Mouse (Mus musculus) kidney, adult 2 months (tissue): Measurements from ENCODE around the gene Cdyl2.

Source experiments
- CTCF ChIP-seq: fragments of 200-500 bp; conservative IDR thresholded peaks from 2 replicates; pipeline ENCODE4 v1.5.1; 2011; ENCODE audit warnings: low read depth, mild to moderate bottlenecking, control low read depth, low read length, moderate library complexity, mixed read lengths; ENCODE audit not compliant: insufficient read depth, insufficient read length
- POLR2A ChIP-seq: fragments of 200-500 bp; IDR thresholded peaks from one replicate; pipeline ENCODE4 v1.6.1; 2011; ENCODE audit warnings: low read depth, low read length, control low read depth

DNA sequence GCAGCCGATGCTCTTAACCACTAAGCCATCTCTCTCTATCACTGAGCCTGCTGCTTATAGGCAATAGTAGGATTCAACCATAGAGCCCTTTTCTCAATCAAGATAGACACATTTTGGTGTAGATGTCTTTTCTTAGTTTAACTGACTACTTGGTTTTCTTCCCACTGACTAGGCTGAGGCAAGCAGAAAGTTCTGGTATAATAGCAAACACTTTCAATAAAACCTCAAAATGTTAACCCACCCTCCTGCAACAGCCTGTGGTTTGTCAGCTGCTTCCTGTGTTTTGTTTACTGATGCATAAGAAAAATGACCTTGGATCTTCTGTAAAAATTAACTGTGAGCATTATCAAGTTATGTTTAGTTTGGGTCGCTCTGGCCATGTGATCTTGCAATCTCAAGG, 11.3 kb downstream of the Cdyl2 start:
- no peak for TF ChIP-seq CTCF
- TF ChIP-seq POLR2A: no peak
